Mouse (Mus musculus) neutrophil, adult 5-6 weeks (primary cell): ENCODE measurements around the gene Hspb2. TPM values are rescaled to one million over a fixed set of nuclear protein-coding genes. Genes with fewer than 3 reads are reported as not detected.
A peak's percentile ranks its signal among the peaks of the same experiment; 100 is the strongest.

Experiments
- ATAC-seq: fragments of 151-379, 151-347 bp; 2 replicates; pipeline ENCODE4 v1.8.0; 2017; ENCODE audit warnings: mild to moderate bottlenecking, moderate TSS enrichment; ENCODE audit not compliant: insufficient number of reproducible peaks, poor library complexity, low FRiP score, severe bottlenecking; ENCODE audit errors: extremely low read depth
- total RNA-seq: library from RNA; stranded (forward); fragments of 200-1000 nt; gene quantifications from 2 replicates; pipeline ENCODE4 v1.2.3, GENCODE M21; 2017

Hspb2 gene
- total RNA-seq = not detected in 2 replicates

- ATAC-seq = no peak
Measured at GRCm38 (mm10) chr9:50752054-50752602, at the start of gene Hspb2. Gene Hspb2, minus strand, starts transcription at chr9:50752354.

DNA sequence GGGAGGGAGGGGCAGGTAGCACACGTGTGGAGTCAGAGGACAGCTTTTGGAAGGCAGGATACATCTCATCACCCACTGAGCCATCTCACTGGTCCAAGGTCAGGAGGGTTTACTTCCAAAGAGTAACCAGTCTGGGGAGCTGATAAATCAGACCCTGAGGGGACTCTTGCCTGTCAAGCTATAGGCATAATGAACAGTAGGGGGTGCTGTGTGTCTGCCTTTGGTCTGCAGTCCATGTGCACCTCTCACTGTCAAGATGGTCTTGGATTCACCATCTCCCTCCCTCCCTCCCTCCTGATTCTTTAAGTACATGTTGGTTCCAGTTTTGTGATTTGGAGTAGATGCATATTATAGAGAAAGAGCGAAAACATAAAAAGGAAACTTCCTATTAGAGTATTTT is 48.8 kb upstream of the Hspb2 start:
- ATAC-seq = peak; percentile 55; the same call in 1 of the 2 replicates

GRCm38 (mm10) chr9:50798368-50798767 is 46.2 kb upstream of the Hspb2 start:
- ATAC-seq = no peak

GRCm38 (mm10) chr9:50797641-50798040 is 45.5 kb upstream of the Hspb2 start:
- no peak for ATAC-seq

- no peak for ATAC-seq
Measured at GRCm38 (mm10) chr9:50796776-50797175, 44.6 kb upstream of the Hspb2 start.

GRCm38 (mm10) chr9:50795266-50795665 is 43.1 kb upstream of the Hspb2 start:
- ATAC-seq = no peak

GRCm38 (mm10) chr9:50782155-50782554 is 30.0 kb upstream of the Hspb2 start:
- peak; percentile 66; the same call in 1 of the 2 replicates for ATAC-seq

DNA sequence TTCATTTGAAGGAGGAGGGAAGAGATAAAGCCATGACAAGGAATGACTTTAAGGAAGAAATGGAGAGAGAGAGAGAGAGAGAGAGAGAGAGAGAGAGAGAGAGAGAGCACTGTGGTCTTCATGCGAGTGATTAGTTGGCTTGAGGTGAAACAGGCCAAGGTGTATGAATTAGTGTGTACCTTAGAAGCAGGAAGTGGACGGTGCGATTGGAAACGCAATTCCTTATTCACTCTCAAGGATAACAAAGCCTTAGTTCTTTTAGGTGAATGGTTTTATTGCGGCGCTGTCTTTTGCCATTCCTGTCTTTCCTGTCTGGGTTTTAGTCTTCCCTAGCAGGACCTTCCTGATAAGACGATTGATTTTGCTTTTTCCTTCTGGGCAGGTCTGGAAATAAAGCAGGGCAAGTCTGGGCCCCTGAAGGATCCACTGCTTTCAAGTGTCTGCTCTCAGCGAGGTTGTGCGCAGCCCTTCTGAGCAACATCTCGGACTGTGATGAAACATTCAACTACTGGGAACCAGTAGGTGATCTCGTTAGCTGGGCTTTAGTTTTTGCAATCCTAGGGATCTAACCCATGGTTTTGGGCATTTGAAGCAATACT is 24.1 kb upstream of the Hspb2 start:
- ATAC-seq = no peak

DNA sequence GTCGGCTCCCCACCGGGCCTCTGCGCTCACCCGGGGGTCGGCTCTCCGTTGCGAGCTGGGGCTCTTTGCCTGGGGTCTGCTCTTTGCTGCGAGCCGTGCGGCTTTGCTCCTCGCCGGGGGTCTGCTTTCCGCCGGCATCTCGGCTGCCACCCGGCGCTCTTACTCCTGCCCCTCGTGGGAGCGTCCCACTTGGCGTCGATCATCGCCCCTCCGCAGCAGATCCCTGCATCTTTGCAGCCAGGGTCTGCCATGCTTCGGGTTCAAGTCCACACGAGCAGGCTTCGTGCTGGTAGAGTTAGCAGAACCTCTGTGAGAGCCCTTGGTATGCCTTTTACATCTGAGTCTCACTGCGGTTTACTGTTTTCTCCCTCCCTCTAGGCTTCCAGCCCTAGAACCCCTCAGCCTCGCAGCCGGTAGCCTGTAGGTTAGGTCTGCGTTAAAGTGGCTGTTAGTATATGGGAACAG is 23.5 kb upstream of the Hspb2 start:
- no peak for ATAC-seq

DNA sequence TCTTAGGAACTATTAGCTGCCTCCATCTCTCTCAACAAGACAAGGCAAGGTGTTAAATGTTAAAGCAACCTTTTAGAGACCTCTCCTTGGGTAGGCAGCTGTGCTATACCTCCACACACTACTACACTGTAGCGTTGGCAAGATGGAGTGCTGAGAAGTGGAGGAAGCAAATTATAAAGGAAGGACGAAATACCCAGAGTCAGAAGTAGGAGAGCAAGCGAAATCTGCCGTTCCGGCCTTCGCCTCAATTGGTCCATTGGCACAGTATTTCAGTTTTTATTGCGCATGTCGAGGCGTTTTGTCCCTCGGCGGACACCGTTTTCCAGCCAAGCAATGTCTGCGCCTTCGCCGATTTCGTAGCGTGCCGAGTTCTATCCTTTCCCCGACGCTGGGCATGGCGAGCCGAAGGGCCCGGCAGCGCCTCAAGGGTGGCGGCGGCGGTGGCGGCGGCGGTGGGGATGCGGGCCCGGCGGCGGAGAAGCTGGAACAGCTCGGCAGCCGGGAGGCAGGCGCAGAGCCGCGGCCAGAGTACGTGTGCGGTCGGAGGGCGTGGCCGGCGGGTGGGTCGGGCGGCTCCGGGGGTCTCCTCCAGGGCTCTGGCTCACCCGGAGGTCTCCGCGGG is 22.9 kb upstream of the Hspb2 start, which contains the start of the genes Alg9 and 1110032A03Rik:
TSS of gene Alg9 (plus strand) at position 29 of the 622 bp plus-strand sequence.
TSS of gene 1110032A03Rik (minus strand) at position 530 of the 622 bp plus-strand sequence.
- ATAC-seq = peak; percentile 77

DNA sequence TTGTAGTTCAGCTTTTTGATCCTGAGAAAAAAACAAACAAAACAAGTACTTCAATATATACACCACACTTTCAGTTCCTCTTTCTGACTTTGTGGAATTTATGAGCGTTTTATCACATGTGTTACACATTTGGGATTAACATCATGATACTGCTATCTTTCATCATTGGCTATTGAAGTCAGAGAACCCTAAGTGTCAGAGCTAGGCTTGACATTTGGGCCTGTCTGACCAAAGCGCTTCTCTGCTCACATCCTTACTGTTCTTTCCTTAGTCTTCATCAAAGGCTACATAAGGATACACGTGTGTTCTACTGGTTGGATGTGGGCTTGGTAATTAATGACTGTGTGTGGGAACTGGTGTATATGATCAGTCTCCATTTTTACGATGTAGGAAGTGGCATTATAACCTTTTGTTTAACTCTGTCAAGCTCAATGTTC is 21.9 kb upstream of the Hspb2 start:
- ATAC-seq = peak; percentile 33; the same call in 1 of the 2 replicates

GRCm38 (mm10) chr9:50770011-50770410 is 17.9 kb upstream of the Hspb2 start:
- no peak for ATAC-seq

DNA sequence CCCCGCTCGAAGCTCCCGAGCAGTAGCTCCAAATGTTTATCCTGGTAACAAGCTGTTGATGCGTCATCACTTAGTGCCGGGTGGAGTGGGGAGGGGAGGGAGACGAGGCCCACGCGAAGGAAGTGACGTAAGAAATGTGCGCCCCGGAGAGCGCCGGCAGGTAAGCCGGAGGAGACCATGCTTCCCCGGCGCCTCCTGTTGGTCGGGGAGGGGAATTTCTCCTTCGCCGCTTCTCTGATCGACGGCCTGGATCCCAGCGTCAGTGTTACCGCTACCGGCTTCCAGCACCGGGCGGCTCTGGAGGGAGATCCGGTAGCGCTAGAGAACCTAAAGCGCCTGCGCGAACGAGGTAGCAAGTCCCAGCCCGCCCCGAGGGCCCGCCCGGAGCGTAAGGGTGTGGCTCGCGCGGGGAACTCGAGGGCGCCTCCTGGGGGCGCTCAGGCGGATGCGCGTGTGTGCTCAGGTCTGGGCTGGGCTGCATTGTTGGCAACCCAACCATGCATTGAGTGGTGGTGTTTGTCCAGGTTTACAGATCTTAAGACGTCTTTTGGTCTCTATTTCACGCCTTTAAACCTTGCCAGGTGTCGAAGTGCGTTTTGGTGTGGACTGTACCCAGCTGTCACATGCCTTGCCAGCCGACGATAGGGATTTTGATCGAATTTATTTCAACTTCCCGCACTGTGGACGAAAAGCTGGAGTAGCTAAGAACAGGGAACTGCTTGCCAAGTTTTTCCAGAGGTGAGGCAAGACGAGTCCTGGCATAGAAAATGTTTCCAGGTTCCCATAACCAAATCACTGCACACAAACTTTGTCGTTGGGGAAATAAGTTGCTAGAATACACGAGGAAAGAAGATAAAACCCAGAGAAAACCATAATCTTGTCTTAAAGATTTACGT is 16.2 kb upstream of the Hspb2 start, which contains the start of gene Fdxacb1:
TSS of gene Fdxacb1 (plus strand) at position 130 of the 896 bp plus-strand sequence.
- peak; percentile 93 for ATAC-seq

DNA sequence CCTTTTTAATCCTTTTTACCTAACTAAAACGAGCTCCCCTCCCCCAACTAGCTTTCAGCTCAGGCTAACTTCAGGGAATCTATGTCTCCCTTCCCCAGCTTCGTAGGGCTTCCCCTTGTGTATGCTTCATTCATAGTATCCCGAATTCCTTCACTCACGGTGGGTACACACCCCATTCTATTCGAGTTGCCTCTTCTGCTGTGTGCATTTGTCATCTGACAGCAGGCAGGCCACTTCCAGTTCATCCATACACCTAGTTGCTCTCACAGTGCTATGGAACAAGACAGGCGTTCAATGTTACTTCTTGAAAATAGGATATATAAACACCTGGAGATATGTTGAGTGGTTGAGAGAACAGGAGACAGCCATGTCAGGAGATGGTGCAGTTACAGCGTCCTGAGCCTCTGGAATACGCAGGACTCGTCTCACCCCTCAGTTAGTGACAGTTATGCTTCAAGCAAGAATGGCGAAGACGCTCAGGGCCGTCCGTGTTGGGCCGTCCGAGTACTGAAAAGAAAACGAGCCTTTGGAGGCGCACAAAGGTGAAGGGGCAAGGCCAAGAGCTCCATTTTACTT is 15.5 kb upstream of the Hspb2 start:
- ATAC-seq = no peak

GRCm38 (mm10) chr9:50763331-50763730 is 11.2 kb upstream of the Hspb2 start:
- ATAC-seq = no peak

DNA sequence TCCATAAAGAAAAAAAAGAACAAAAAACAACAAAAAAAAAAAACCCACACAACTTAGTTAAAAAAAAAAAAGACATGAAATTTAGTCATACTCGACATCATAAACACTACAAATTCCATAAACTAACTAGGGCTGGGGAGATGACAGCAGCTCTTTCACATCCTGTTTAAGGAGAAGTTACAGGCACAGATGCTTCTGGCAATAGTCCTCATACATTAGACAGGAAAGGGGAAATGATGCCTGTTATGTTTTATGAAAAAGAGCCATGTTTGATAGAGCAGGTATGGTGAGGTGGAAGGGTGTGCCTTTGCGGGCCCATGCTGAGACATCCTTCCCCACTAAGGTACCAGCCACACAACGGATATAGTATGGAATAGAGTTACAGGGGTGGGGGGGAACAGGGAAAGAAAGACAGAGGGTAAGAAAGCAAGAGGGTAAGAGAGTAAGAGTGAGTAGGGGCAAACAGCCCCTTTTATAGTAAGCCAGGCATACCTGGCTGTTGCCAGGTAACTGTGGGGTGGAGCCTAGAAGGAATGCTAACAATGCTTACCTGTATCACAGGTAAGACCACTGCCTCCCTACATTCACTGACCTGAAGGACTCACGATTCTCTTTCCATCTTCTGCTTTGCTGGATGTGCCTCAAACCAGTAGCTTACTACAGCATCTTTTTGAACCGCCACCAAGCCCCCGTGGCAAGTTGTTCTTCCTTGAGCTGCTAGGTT is 9.5 kb upstream of the Hspb2 start:
- ATAC-seq = no peak

GRCm38 (mm10) chr9:50756711-50757110 is 4.6 kb upstream of the Hspb2 start:
- ATAC-seq = no peak

- no peak for ATAC-seq
Measured at GRCm38 (mm10) chr9:50753947-50754346, 1.8 kb upstream of the Hspb2 start.
